Comparison of ENCODE assay signal across 23 mouse cellular contexts in genomic region chr2:132112319-132112718, GRCm38 (mm10). TPM values are rescaled to one million over a fixed set of nuclear protein-coding genes. Genes with fewer than 3 reads are reported as not detected.
A peak's percentile ranks its signal among the peaks of the same experiment; 100 is the strongest.
DNase-seq lines count a peak whose midpoint lies in the region; ATAC-seq lines count a peak whose summit lies in the region.
"Had no signal": no experiment of that assay in that cellular context is flagged by ENCODE, and none has a peak within 500 bp of the region (broad histone marks: within the 10 kb centered on the region; RNA-seq: fewer than 3 reads in every experiment).

No protein-coding gene starts in this region.

- no peak overlapping the region for H3K9ac ChIP-seq in embryonic facial prominence, embryonic 13.5 days
- H3K9ac ChIP-seq in liver, embryonic 12.5 days, result no peak overlapping the region
- H3K9ac ChIP-seq: forebrain, embryonic 15.5 days; heart, embryonic 15.5 days; hindbrain, embryonic 14.5 days; intestine, embryonic 15.5 days had no signal

- no peak overlapping the region for H3K4me3 ChIP-seq in embryonic facial prominence, embryonic 13.5 days
- no peak overlapping the region for H3K4me3 ChIP-seq in embryonic facial prominence, embryonic 10.5 days
- H3K4me3 ChIP-seq in liver, embryonic 12.5 days, result no peak overlapping the region
- H3K4me3 ChIP-seq: erythroblast, embryonic 14.5 days; forebrain, embryonic 15.5 days; heart, adult 2 months; heart, embryonic 15.5 days; hindbrain, embryonic 10.5 days; intestine, embryonic 15.5 days had no signal

- WGBS in embryonic facial prominence, embryonic 13.5 days, result 79% methylated on average over 4 of the region's 4 CpGs
- 83% methylated on average over 4 of the region's 4 CpGs for WGBS in embryonic facial prominence, embryonic 10.5 days
- 84% methylated on average over 4 of the region's 4 CpGs for WGBS in liver, embryonic 12.5 days (ENCODE audit: insufficient replicate concordance)

- peak overlapping the region; percentile 7; the same call in 1 of the 2 replicates for H3K27ac ChIP-seq in embryonic facial prominence, embryonic 13.5 days
- H3K27ac ChIP-seq in embryonic facial prominence, embryonic 10.5 days (replicated peaks), result no peak overlapping the region
- H3K27ac ChIP-seq in liver, embryonic 12.5 days, result no peak overlapping the region
- H3K27ac ChIP-seq: forebrain, embryonic 15.5 days; heart, adult 2 months; heart, embryonic 15.5 days; hindbrain, embryonic 10.5 days; hindbrain, embryonic 14.5 days; intestine, embryonic 15.5 days had no signal

- DNase-seq in embryonic facial prominence, embryonic 10.5 days (ENCODE audit: low spot score), result no peak
- DNase-seq in heart, adult 11 months, result peak; percentile 89
- DNase-seq in heart, postnatal 10 days, result no peak
- DNase-seq in right cerebral cortex, adult 18-20 months, result peak; percentile 36
- no peak for DNase-seq in right cerebral cortex, postnatal 36 days (ENCODE audit: low spot score in 2 of 2)
- DNase-seq: adrenal gland, postnatal 25 days; cerebellum, adult 11 months; cerebellum, adult 9-10 months; cerebellum, postnatal 25 days; gastrocnemius, postnatal 36 days; heart, adult 2 months had no signal

- H3K4me1 ChIP-seq in embryonic facial prominence, embryonic 13.5 days, result peaks cover 20% of the 10 kb centered on the region
- H3K4me1 ChIP-seq in embryonic facial prominence, embryonic 10.5 days, result peaks cover 6% of the 10 kb centered on the region
- peaks cover 9% of the 10 kb centered on the region for H3K4me1 ChIP-seq in liver, embryonic 12.5 days

- H3K36me3 ChIP-seq in embryonic facial prominence, embryonic 13.5 days, result peaks cover 6% of the 10 kb centered on the region; the same call in 1 of the 2 replicates
- H3K36me3 ChIP-seq in embryonic facial prominence, embryonic 10.5 days (replicated peaks), result no peaks in the 10 kb centered on the region
- H3K36me3 ChIP-seq in liver, embryonic 12.5 days, result no peaks in the 10 kb centered on the region
- H3K36me3 ChIP-seq: forebrain, embryonic 15.5 days; heart, embryonic 15.5 days; intestine, embryonic 15.5 days had no signal

- no peaks in the 10 kb centered on the region for H3K27me3 ChIP-seq in embryonic facial prominence, embryonic 13.5 days
- no peaks in the 10 kb centered on the region for H3K27me3 ChIP-seq in embryonic facial prominence, embryonic 10.5 days (replicated peaks; ENCODE audit: low read depth, poor library complexity, severe bottlenecking)
- no peaks in the 10 kb centered on the region for H3K27me3 ChIP-seq in liver, embryonic 12.5 days (replicated peaks)
- H3K27me3 ChIP-seq: forebrain, embryonic 15.5 days; heart, embryonic 15.5 days; intestine, embryonic 15.5 days; Patski had no signal

- no peak overlapping the region for H3K4me2 ChIP-seq in embryonic facial prominence, embryonic 13.5 days
- no peak overlapping the region for H3K4me2 ChIP-seq in liver, embryonic 12.5 days
- H3K4me2 ChIP-seq: forebrain, embryonic 15.5 days; heart, embryonic 11.5 days; heart, embryonic 15.5 days; hindbrain, embryonic 14.5 days; intestine, embryonic 15.5 days had no signal

- no peak for ATAC-seq in embryonic facial prominence, embryonic 13.5 days (ENCODE audit: insufficient number of reproducible peaks, insufficient read depth, low FRiP score, low TSS enrichment, low read depth)
- ATAC-seq in liver, embryonic 12.5 days, result no peak
- ATAC-seq in erythroblast, adult 5-6 weeks (replicated peaks; ENCODE audit: low FRiP score, poor library complexity, severe bottlenecking), result no peak
- ATAC-seq: activated CD4-positive, CD25-positive, alpha-beta regulatory T cell, adult 4 months; forebrain, embryonic 15.5 days; intestine, embryonic 15.5 days had no signal

- H3K9me3 ChIP-seq in embryonic facial prominence, embryonic 13.5 days, result no peaks in the 10 kb centered on the region
- no peaks in the 10 kb centered on the region for H3K9me3 ChIP-seq in embryonic facial prominence, embryonic 10.5 days
- no peaks in the 10 kb centered on the region for H3K9me3 ChIP-seq in liver, embryonic 12.5 days (replicated peaks)
- H3K9me3 ChIP-seq: forebrain, embryonic 15.5 days; heart, embryonic 15.5 days; hindbrain, embryonic 10.5 days; intestine, embryonic 15.5 days had no signal

- intact Hi-C loops in heart, postnatal 10 days (cut with DNase I), result no loop called here

RNA-seq across cellular contexts. Expression of gene Slc23a2, which starts 32.6 kb away (rescaled TPM):
- polyA plus RNA-seq in embryonic facial prominence, embryonic 13.5 days (2015; fragmentation: Nextera tagmentation; extraction: Ambion mirVana), result 14.8 and 17.1 TPM in 2 replicates
- 8.8 and 8.9 TPM in 2 replicates for polyA plus RNA-seq in embryonic facial prominence, embryonic 10.5 days (2016; fragmentation: Nextera tagmentation; extraction: Ambion mirVana)
- total RNA-seq in heart, postnatal 10 days (2021), result 10 to 100 TPM; 18.7 to 22.6 TPM
- polyA plus RNA-seq in liver, embryonic 12.5 days (2016; fragmentation: Nextera tagmentation; extraction: Ambion mirVana), result 3.0 and 5.1 TPM in 2 replicates
- 4.0 and 7.5 TPM in 2 replicates for total RNA-seq in erythroblast, adult 5-6 weeks (2015; ENCODE audit: low replicate concordance)
- total RNA-seq in erythroblast, adult 5-6 weeks (2017; ENCODE audit: low replicate concordance), result 2.5 and 5.7 TPM in 2 replicates
- polyA plus RNA-seq: erythroblast, embryonic 14.5 days had no signal

Comparison
In these comparisons a context has a peak if more than half of its experiments do, and no peak if none do; other contexts are left out.
1. DNase-seq: peak in heart, adult 11 months (single experiment) and right cerebral cortex, adult 18-20 months (single experiment); none in embryonic facial prominence, embryonic 10.5 days (single experiment), heart, postnatal 10 days (0 of 2) and right cerebral cortex, postnatal 36 days (0 of 2).